Mouse (Mus musculus): ENCODE measurements around the gene Dennd4a.

GRCm38 (mm10) chr9:64849548-64849947 lies 38.4 kb downstream of the Dennd4a start:
- TF ChIP-seq CTCF (IDR thresholded peaks at IDR 0.05; ENCODE audit: low read depth, low read length): no peak
- no peak for TF ChIP-seq GATA1 (IDR thresholded peaks at IDR 0.05; ENCODE audit: borderline replicate concordance, low read length)
